Mouse (Mus musculus) erythroblast, embryonic 14.5 days (primary cell): ENCODE results near the gene Npr2.

ENCODE experiments used
- GATA1 ChIP-seq: IDR thresholded peaks from 2 replicates; pipeline ENCODE4 v1.6.1; 2012; ENCODE audit warnings: low read length, inconsistent platforms, mixed read lengths
- TAL1 ChIP-seq: IDR thresholded peaks from 3 replicates; pipeline ENCODE4 v1.6.1; 2012; ENCODE audit warnings: low read length, inconsistent platforms, mixed read lengths

DNA sequence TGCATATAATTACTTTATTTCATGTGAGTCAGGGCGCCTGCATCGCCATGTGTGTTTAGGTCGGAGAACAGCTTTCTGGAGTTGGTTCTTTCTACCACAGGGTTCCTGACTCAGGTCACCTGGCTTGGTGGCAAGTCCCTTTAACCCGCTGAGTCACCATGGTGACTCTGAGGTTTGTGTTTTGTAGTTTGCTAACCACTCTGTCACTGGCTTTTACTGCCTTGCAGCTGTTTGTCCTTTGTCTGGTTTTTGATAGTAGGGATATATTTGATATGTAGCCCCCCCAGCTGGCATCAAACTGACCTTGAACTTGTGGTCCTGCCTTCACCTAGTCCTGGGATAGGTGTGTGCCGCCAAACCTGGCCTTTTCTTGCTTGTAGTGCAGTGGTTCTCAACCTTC, 49.5 kb upstream of the Npr2 start:
- TF ChIP-seq GATA1 (no peak), TAL1 (no peak)
